Mouse (Mus musculus) heart, postnatal 0 days (tissue): ENCODE measurements at regions not wholly inside any gene's neighbourhood (a gene's known extent, or its start where the extent isn't known, plus 50 kb on each side); places are given as distances from the start of the nearest gene placed in this dataset.

Source experiments
- ATAC-seq: fragments of 200-750 bp; cut with Nextera tagmentation; 2 replicates; pipeline ENCODE4 v1.8.0; 2017; ENCODE audit warnings: low read depth, moderate number of reproducible peaks, moderate library complexity; ENCODE audit not compliant: insufficient read depth
- DNase-seq: peaks from one replicate; pipeline ENCODE4 v3.0.0-alpha.2; 2016; ENCODE audit warnings: low spot score
- H3K27ac ChIP-seq: fragments of 300-500 bp; sonication (generic); 2 replicates; pipeline ENCODE4 v1.5.1; 2014; ENCODE audit warnings: low read depth, mild to moderate bottlenecking
- H3K27me3 ChIP-seq: fragments of 300-500 bp; sonication (generic); 2 replicates; pipeline ENCODE4 v1.6.1; 2014; ENCODE audit warnings: low read length, mixed read lengths; ENCODE audit not compliant: control insufficient read depth, insufficient read depth
- H3K36me3 ChIP-seq: fragments of 300-500 bp; sonication (generic); replicated peaks from 2 replicates; pipeline ENCODE4 v1.6.1; 2014; ENCODE audit warnings: low read length, mixed read lengths; ENCODE audit not compliant: control insufficient read depth, insufficient read depth
- H3K4me1 ChIP-seq: fragments of 300-500 bp; sonication (generic); 2 replicates; pipeline ENCODE4 v1.6.1; 2014; ENCODE audit warnings: antibody characterized with exemption; ENCODE audit not compliant: control insufficient read depth, insufficient read depth
- H3K4me2 ChIP-seq: fragments of 300-500 bp; sonication (generic); 2 replicates; pipeline ENCODE4 v1.6.1; 2014; ENCODE audit warnings: low read depth, mild to moderate bottlenecking, low read length, moderate library complexity
- H3K4me3 ChIP-seq: fragments of 300-500 bp; sonication (generic); 2 replicates; pipeline ENCODE4 v1.5.1; 2014; ENCODE audit warnings: low read depth, low read length
- H3K9ac ChIP-seq: fragments of 300-500 bp; sonication (generic); replicated peaks from 2 replicates; pipeline ENCODE4 v1.6.1; 2014; ENCODE audit warnings: low read depth, low read length, mixed read lengths
- H3K9me3 ChIP-seq: fragments of 300-500 bp; sonication (generic); replicated peaks from 2 replicates; pipeline ENCODE4 v1.6.1; 2016; ENCODE audit warnings: low read length; ENCODE audit not compliant: control insufficient read depth
- CTCF ChIP-seq: IDR thresholded peaks from 2 replicates; pipeline ENCODE4 v1.5.1; 2016; ENCODE audit warnings: antibody characterized with exemption, control low read depth, low read depth
- EP300 ChIP-seq: IDR thresholded peaks from 2 replicates; pipeline ENCODE4 v1.6.1; 2016; ENCODE audit warnings: antibody characterized with exemption, low read depth
- WGBS: fragments of 180-500 bp; shearing (Covaris S2); extraction: QIAGEN DNeasy Blood & Tissue Kit; methylation state at CpG from one replicate; pipeline ENCODE4 v1.1.7; 2014; 5-methylcytosine and 5-hydroxymethylcytosine counted together

DNA sequence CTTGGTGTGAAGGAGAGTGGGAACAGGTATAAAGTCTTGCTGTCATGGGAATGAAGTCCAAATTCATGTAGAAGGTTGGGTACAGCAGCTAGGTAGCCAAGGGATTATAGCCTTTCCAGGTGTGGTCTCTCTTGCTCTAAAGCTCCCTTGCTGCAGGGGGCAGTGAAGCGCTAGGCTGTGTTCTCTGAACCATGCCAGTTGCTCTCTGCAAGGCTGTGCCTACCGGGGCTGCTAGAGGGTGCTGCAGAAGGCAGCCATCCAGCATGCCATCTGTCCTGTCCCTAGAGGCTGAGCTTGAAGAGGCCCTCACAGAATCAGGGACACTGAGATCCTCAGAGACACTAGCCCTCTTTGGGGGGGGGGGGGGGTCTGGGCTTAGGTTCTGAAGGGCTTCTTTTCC is 50.6 kb upstream of the Shank2 start:
- no peak for DNase-seq
- TF ChIP-seq CTCF (peak; percentile 30), EP300 (no peak)
- 27% methylated on average over 2 of the region's 2 CpGs for WGBS
- no peaks in the 10 kb centered on the region for H3K36me3 ChIP-seq
- H3K4me3 ChIP-seq = no peak overlapping the region
- 0 out of 2 replicates have a peak, but pooled peaks cover 5% of the 10 kb centered on the region for H3K27me3 ChIP-seq
- no peaks in the 10 kb centered on the region for H3K9me3 ChIP-seq
- ATAC-seq = no peak
- H3K4me2 ChIP-seq = no peak overlapping the region
- no peaks in the 10 kb centered on the region for H3K4me1 ChIP-seq
- H3K27ac ChIP-seq = no peak overlapping the region
- no peak overlapping the region for H3K9ac ChIP-seq
